Mouse (Mus musculus): ENCODE data around the gene Lrrc23.

Lrrc23 gene

GRCm38 (mm10) chr6:124742839-124743514 lies 36.5 kb downstream of the Lrrc23 start:
- in situ Hi-C loops (cut with MboI, MseI): no loop called here

- in situ Hi-C loops (cut with MboI, MseI): no loop called here
Measured at GRCm38 (mm10) chr6:124741842-124742241, 37.7 kb downstream of the Lrrc23 start.

GRCm38 (mm10) chr6:124740888-124741761 lies 38.4 kb downstream of the Lrrc23 start, which contains the start of gene Grcc10:
Gene Grcc10 (minus strand): TSS chr6:124741374.
- in situ Hi-C loops (cut with MboI, MseI): no loop called here

- in situ Hi-C loops (cut with MboI, MseI): no loop called here
Measured at GRCm38 (mm10) chr6:124740211-124740887, 39.2 kb downstream of the Lrrc23 start.

- in situ Hi-C loops (cut with MboI, MseI): no loop called here
Measured at GRCm38 (mm10) chr6:124739231-124739796, 40.2 kb downstream of the Lrrc23 start.

GRCm38 (mm10) chr6:124738511-124739023 lies 41.0 kb downstream of the Lrrc23 start, which contains the start of gene Ptpn6:
Gene Ptpn6 (minus strand): TSS chr6:124738714.
- in situ Hi-C loops (cut with MboI, MseI): no loop called here

- in situ Hi-C loops (cut with MboI, MseI): no loop called here
Measured at GRCm38 (mm10) chr6:124737040-124737439, 42.5 kb downstream of the Lrrc23 start.

- in situ Hi-C loops (cut with MboI, MseI): no loop called here
Measured at GRCm38 (mm10) chr6:124734417-124734816, 45.1 kb downstream of the Lrrc23 start.

- in situ Hi-C loops (cut with MboI, MseI): no loop called here
Measured at GRCm38 (mm10) chr6:124732476-124733370, 46.8 kb downstream of the Lrrc23 start.

GRCm38 (mm10) chr6:124731038-124731437 lies 48.5 kb downstream of the Lrrc23 start:
- in situ Hi-C loops (cut with MboI, MseI): no loop called here

GRCm38 (mm10) chr6:124729850-124730705 lies 49.4 kb downstream of the Lrrc23 start:
- in situ Hi-C loops (cut with MboI, MseI): no loop called here

- in situ Hi-C loops (cut with MboI, MseI): no loop called here
Measured at GRCm38 (mm10) chr6:124728621-124729020, 50.9 kb downstream of the Lrrc23 start.

- in situ Hi-C loops (cut with MboI, MseI): loop anchor here (25.0 kb wide), 1 partner anchor 1912 kb away; the partner anchor contains the start of genes Foxj2 and Slc2a3
Measured at GRCm38 (mm10) chr6:124724472-124724871, 55.1 kb downstream of the Lrrc23 start.

GRCm38 (mm10) chr6:124723541-124723940 lies 56.0 kb downstream of the Lrrc23 start:
- in situ Hi-C loops (cut with MboI, MseI): loop anchor here (25.0 kb wide), 1 partner anchor 1911 kb away; the partner anchor contains the start of genes Foxj2 and Slc2a3

GRCm38 (mm10) chr6:124722876-124723473 lies 56.6 kb downstream of the Lrrc23 start:
- in situ Hi-C loops (cut with MboI, MseI): loop anchor here (25.0 kb wide), 1 partner anchor 1911 kb away; the partner anchor contains the start of genes Foxj2 and Slc2a3

- in situ Hi-C loops (cut with MboI, MseI): loop anchor here (25.0 kb wide), 1 partner anchor 1909 kb away; the partner anchor contains the start of genes Foxj2 and Slc2a3
Measured at GRCm38 (mm10) chr6:124720904-124721303, 58.6 kb downstream of the Lrrc23 start.

Measured in T-helper 1 cell (primary cell).